Mouse (Mus musculus): Measurements from ENCODE around the gene Frmd4a. TPM values are rescaled to one million over a fixed set of nuclear protein-coding genes. Genes with fewer than 3 reads are reported as not detected.

Gene Frmd4a
- polyA plus RNA-seq, 1 experiment from 2014 or later = 39.5 TPM

DNA sequence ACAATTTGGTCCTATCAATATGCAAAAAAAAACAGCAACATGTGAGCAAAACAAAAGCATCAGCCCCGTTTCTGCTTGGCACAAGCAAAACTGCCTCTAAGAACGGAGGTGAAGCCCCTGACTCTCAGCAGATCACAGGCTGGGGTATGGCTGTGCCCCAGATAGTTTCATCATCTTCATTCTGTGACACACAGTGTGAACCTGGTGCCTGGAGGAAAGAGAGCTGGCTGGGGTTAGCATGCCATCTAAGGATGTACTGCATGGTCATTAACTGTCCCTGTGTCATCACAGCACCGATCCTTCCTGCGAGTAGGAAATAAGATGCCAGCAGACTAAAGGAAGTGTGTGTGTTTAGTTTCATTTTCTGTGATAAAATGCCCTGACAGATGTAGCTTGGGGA is 152.7 kb downstream of the Frmd4a start:
- Histone ChIP-seq H3K4me3 (no peak overlapping the region), H3K36me3 (ENCODE audit: poor library complexity, severe bottlenecking) (no peaks in the 10 kb centered on the region), H3K4me1 (peaks cover 16% of the 10 kb centered on the region), H3K27me3 (no peaks in the 10 kb centered on the region), H3K27ac (peak overlapping the region; percentile 26), H3K4me2 (no peak overlapping the region), H3K9me3 (replicated peaks) (no peaks in the 10 kb centered on the region), H3K9ac (no peak overlapping the region)
- 75% methylated on average over 4 of the region's 4 CpGs for WGBS
- no peak for ATAC-seq

DNA sequence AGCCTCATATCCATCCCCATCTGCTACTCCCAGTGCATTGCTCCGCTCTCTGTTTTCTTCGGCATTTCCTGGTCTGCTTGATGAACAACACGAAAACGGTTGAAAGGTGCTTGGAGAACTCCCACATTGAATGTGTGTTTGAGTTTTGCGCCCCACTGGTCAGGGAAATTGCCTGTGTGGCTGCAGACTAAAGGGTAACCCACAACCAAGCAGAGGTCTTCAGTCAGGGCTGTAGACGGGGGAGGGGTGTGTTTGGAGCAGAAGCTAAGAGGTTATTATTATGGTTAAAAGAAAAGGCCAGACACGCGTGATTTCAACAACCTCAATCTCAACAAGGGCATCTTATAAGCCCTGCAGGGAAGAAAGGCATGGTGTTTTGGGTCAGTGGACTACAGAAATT is 167.5 kb downstream of the Frmd4a start:
- WGBS = 79% methylated on average over 8 of the region's 8 CpGs
- no peaks in the 10 kb centered on the region for H3K27me3 ChIP-seq
- no peaks in the 10 kb centered on the region for H3K9me3 ChIP-seq (replicated peaks)
- H3K9ac ChIP-seq = no peak overlapping the region
- H3K4me1 ChIP-seq = 0 out of 2 replicates have a peak, but pooled peaks cover 3% of the 10 kb centered on the region
- H3K27ac ChIP-seq = no peak overlapping the region
- H3K4me3 ChIP-seq = no peak overlapping the region
- no peaks in the 10 kb centered on the region for H3K36me3 ChIP-seq (ENCODE audit: poor library complexity, severe bottlenecking)
- ATAC-seq = no peak
- H3K4me2 ChIP-seq = no peak overlapping the region

DNA sequence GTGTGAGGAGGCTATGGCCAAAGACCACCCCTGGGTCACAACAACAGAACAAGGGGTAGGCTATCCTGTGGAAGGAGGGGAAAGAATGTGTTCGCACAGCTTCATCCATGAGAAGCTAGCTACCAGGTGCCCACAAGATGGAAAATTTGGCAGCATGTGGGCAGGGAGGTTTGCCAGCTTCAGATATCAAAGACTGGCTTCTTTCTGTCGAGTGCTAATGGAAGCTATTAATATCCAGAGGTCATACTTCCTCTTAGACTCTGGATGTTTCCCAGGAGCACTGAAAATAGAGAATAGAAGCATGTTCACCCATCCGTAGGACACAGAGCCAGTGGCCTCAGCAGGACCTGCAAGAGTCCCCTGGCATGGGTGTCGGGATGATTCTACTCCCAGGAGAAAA is 170.0 kb downstream of the Frmd4a start:
- Histone ChIP-seq H3K9me3 (replicated peaks) (no peaks in the 10 kb centered on the region), H3K4me3 (no peak overlapping the region), H3K27ac (no peak overlapping the region), H3K36me3 (ENCODE audit: poor library complexity, severe bottlenecking) (no peaks in the 10 kb centered on the region), H3K4me1 (0 out of 2 replicates have a peak, but pooled peaks cover 3% of the 10 kb centered on the region), H3K27me3 (no peaks in the 10 kb centered on the region), H3K4me2 (no peak overlapping the region), H3K9ac (no peak overlapping the region)
- no peak for ATAC-seq
- WGBS = 74% methylated on average over 4 of the region's 4 CpGs

DNA sequence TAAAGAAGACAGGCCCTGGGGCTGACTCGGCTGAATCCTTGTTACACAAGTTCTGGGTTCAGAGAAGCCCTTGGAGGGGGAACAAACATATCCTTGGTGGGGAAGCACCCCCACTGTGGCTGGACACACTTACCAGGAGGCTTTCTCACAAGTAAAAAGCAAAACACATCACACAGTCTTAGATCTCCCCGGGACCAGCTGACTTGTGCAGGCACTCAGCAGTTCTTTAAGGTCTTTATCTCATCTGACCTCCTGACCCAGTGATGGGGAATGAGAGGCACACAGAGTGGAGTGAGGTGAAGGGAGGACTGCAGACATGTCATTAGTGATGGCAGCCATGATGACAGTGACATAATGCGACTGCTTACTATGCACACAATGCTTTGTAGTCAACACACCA is 170.8 kb downstream of the Frmd4a start:
- no peaks in the 10 kb centered on the region for H3K27me3 ChIP-seq
- peak; percentile 48; the same call in 1 of the 2 replicates for ATAC-seq
- H3K4me2 ChIP-seq = no peak overlapping the region
- 52% methylated on average over 3 of the region's 3 CpGs for WGBS
- H3K27ac ChIP-seq = no peak overlapping the region
- H3K36me3 ChIP-seq (ENCODE audit: poor library complexity, severe bottlenecking) = no peaks in the 10 kb centered on the region
- H3K9me3 ChIP-seq (replicated peaks) = no peaks in the 10 kb centered on the region
- H3K9ac ChIP-seq = no peak overlapping the region
- no peak overlapping the region for H3K4me3 ChIP-seq
- 0 out of 2 replicates have a peak, but pooled peaks cover 3% of the 10 kb centered on the region for H3K4me1 ChIP-seq

DNA sequence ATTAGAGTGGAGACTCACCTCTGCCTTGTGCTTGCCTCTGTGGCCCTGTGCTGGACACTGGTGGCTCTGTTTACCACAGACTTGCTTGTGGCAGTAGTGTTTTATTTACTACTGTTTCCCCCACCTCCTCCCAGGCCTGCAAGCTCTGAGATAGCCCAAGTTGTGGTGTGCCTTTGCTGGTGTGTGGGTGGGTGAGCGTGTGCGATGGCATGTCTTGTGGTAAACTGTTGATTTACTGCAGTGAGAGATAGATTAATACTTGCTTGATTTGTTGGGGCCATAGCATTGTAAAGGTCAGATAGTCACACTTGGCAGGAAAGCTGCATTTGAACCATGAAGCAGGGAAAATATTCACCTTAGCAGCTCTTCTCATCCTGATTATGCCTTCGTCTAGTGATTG is 172.8 kb downstream of the Frmd4a start:
- ATAC-seq = no peak
- no peak overlapping the region for H3K27ac ChIP-seq
- H3K9me3 ChIP-seq (replicated peaks) = no peaks in the 10 kb centered on the region
- H3K27me3 ChIP-seq = no peaks in the 10 kb centered on the region
- no peak overlapping the region for H3K4me2 ChIP-seq
- H3K4me3 ChIP-seq = no peak overlapping the region
- no peak overlapping the region for H3K9ac ChIP-seq
- H3K4me1 ChIP-seq = peaks cover 8% of the 10 kb centered on the region; the same call in 1 of the 2 replicates
- WGBS = 92% methylated on average over 3 of the region's 3 CpGs
- H3K36me3 ChIP-seq (ENCODE audit: poor library complexity, severe bottlenecking) = no peaks in the 10 kb centered on the region

DNA sequence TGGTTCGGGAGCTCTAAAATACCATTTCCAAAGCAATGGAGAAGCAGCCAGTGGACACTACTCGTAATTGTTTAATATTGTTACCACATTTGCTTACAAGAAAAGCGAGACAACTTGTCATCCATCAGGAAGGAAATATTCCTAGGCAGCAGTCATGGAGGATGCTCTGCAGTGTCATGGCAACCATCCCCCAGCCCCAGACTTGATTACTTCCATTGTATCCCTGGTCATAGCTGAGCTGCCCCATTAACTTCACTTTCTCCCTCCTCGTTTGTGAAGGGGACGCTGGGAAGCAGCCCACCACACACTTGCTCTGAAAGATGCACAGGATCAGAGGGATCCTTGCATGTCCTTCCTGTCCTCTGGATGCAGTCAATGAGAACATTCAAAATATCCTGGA is 173.5 kb downstream of the Frmd4a start:
- no peak overlapping the region for H3K4me2 ChIP-seq
- H3K9me3 ChIP-seq (replicated peaks) = no peaks in the 10 kb centered on the region
- H3K4me1 ChIP-seq = peaks cover 8% of the 10 kb centered on the region; the same call in 1 of the 2 replicates
- ATAC-seq = no peak
- H3K27ac ChIP-seq = no peak overlapping the region
- no peaks in the 10 kb centered on the region for H3K27me3 ChIP-seq
- H3K36me3 ChIP-seq (ENCODE audit: poor library complexity, severe bottlenecking) = no peaks in the 10 kb centered on the region
- no peak overlapping the region for H3K4me3 ChIP-seq
- 59% methylated on average over 5 of the region's 5 CpGs for WGBS
- no peak overlapping the region for H3K9ac ChIP-seq

DNA sequence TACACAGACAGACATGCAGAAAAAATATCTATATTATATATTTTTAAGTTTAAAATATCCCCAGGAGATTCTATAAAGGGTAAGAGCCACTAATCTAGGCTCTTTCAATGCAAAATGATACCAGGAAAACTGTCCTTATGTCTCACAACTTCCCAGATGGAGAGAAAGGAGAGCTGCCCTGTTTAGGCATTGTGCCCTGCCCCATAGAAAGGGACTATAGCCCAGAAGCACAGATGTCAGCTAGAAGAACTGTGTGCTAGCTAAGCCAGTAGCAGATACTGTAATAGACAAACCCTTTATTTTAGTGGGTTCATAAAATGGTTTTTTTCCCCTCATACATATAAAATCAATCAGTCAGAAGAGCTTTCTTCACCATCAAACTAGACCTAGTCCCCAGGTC is 175.7 kb downstream of the Frmd4a start:
- H3K4me2 ChIP-seq = no peak overlapping the region
- no peaks in the 10 kb centered on the region for H3K9me3 ChIP-seq (replicated peaks)
- no peak overlapping the region for H3K9ac ChIP-seq
- no peaks in the 10 kb centered on the region for H3K36me3 ChIP-seq (ENCODE audit: poor library complexity, severe bottlenecking)
- peaks cover 7% of the 10 kb centered on the region; the same call in 1 of the 2 replicates for H3K4me1 ChIP-seq
- H3K27me3 ChIP-seq = no peaks in the 10 kb centered on the region
- no peak overlapping the region for H3K4me3 ChIP-seq
- no peak overlapping the region for H3K27ac ChIP-seq
- ATAC-seq = no peak

DNA sequence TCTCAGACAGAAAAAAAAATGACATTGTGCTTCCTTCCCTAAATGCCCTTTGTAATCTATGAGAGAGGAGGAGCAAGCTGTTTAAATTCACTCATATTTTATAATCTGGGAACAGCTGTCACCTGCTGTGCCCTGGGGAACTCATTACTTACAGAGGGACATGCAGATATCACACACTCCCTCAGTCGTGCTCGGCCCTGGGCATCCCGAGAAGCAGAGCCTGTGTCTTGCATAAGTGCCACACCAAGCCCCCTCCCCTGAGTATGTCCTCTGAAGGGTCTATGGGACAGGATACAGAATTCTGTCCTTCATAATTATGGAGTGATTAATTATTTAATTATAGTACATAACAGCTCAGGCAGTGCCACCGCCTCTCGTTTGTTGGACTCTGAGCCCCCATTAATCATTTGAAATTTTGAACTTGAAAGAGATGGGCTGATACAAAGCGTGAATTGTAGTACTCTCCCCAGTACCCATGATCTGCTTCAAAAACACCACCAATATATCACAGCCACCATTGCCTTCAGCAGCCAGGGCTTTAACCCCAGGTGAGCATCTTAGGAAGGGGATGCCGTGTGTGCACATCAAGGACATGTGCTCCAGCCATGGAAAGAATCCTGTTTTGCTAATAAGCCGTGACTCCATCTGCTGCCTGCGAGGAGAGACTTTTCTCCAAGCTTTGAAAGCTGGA is 177.0 kb downstream of the Frmd4a start:
- no peaks in the 10 kb centered on the region for H3K36me3 ChIP-seq (ENCODE audit: poor library complexity, severe bottlenecking)
- peaks cover 5% of the 10 kb centered on the region; the same call in 1 of the 2 replicates for H3K4me1 ChIP-seq
- no peaks in the 10 kb centered on the region for H3K9me3 ChIP-seq (replicated peaks)
- 65% methylated on average over 9 of the region's 9 CpGs for WGBS
- no peak overlapping the region for H3K27ac ChIP-seq
- H3K4me3 ChIP-seq = no peak overlapping the region
- H3K27me3 ChIP-seq = no peaks in the 10 kb centered on the region
- no peak overlapping the region for H3K4me2 ChIP-seq
- no peak overlapping the region for H3K9ac ChIP-seq
- ATAC-seq = no peak

DNA sequence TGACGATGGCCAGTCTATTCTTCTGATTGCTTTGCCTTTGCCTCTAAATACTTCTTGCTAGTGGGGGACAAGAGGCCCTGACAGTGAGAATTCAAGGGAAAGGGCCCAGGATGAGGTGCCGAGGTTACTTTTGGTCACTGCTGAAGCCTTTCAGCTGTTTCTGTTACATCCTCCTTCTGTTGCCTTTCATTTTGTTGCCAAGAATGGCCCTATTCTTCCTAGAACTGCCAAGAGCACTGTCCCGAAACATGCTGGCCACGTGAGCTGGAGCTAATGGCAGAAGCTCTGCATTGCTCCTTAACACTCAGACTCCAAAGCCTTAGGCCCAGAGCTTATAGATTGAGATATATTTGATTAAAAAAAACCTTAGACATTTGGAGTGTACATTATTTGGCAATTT is 178.5 kb downstream of the Frmd4a start:
- ATAC-seq = no peak
- Histone ChIP-seq H3K36me3 (ENCODE audit: poor library complexity, severe bottlenecking) (no peaks in the 10 kb centered on the region), H3K4me2 (no peak overlapping the region), H3K9ac (no peak overlapping the region), H3K27me3 (no peaks in the 10 kb centered on the region), H3K4me1 (peaks cover 5% of the 10 kb centered on the region; the same call in 1 of the 2 replicates), H3K4me3 (no peak overlapping the region), H3K9me3 (replicated peaks) (no peaks in the 10 kb centered on the region), H3K27ac (no peak overlapping the region)
- 88% methylated on average over 4 of the region's 4 CpGs for WGBS

DNA sequence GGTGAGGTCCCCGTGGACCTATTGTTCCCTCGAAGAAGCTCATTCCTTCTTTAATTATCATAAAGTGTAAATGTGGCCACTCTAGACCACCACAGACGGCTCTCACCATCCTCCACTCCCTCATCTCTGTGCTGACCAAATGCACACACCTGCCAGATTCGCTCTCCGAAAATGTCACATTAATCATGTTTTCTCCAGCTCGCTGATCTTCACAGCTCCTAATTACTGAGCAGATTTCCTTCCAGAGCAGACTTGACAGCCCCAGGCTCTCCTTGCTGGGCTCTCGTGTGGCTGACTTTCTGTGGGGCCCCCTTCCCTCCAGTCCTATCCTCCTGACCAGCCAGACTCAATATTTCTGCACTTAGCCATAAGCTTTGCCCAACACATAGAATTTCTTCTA is 191.7 kb downstream of the Frmd4a start:
- Histone ChIP-seq H3K36me3 (ENCODE audit: poor library complexity, severe bottlenecking) (no peaks in the 10 kb centered on the region), H3K9ac (no peak overlapping the region), H3K27me3 (no peaks in the 10 kb centered on the region), H3K4me2 (no peak overlapping the region), H3K27ac (peak overlapping the region; percentile 51), H3K4me1 (peaks cover 6% of the 10 kb centered on the region; the same call in 1 of the 2 replicates), H3K9me3 (replicated peaks) (no peaks in the 10 kb centered on the region), H3K4me3 (no peak overlapping the region)
- WGBS = 40% methylated on average over 7 of the region's 7 CpGs
- ATAC-seq = peak; percentile 51; the same call in 1 of the 2 replicates

DNA sequence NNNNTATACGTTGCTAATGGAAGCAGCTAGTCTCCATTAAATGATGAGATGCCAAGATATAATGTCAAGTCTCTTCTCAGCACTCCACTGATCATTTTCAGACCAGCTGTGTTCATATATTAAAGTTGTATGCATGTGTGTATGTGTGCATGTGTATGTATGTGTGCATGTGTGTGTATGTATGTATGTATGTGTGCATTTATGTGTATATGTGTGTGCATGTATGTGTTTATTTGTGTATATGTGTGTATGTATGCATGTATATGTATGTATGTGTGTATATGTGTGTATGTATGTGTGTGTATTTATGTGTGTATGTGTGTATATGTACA is 204.9 kb downstream of the Frmd4a start:
- peak; percentile 44; the same call in 1 of the 2 replicates for ATAC-seq
- H3K27me3 ChIP-seq = no peaks in the 10 kb centered on the region
- H3K36me3 ChIP-seq (ENCODE audit: poor library complexity, severe bottlenecking) = no peaks in the 10 kb centered on the region
- no peak overlapping the region for H3K9ac ChIP-seq
- H3K9me3 ChIP-seq (replicated peaks) = no peaks in the 10 kb centered on the region
- H3K4me2 ChIP-seq = no peak overlapping the region
- no peak overlapping the region for H3K4me3 ChIP-seq
- H3K27ac ChIP-seq = no peak overlapping the region
- peaks cover 20% of the 10 kb centered on the region for H3K4me1 ChIP-seq
- WGBS = 0% methylated on average over 1 of the region's 1 CpGs

DNA sequence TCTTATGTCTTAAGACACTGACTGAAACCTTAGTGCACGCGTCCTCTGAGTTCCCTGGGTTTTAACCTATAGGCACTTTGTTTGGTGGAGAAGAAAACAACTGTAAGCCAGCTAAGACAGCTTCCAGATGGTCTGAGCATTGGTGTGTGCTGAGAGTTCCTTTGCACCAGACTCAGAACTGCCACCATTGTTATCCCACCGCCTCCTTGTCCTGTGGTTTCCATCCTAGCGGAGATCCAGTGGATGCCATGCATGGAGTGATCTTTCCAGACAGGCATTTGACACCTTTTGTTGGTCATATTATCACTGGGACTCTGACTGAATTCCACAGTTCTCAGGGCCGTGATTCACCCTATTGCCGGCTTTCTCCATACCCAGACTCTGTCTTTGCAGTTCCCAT is 205.8 kb downstream of the Frmd4a start:
- no peaks in the 10 kb centered on the region for H3K27me3 ChIP-seq
- H3K27ac ChIP-seq = no peak overlapping the region
- ATAC-seq = no peak
- H3K9me3 ChIP-seq (replicated peaks) = no peaks in the 10 kb centered on the region
- H3K4me1 ChIP-seq = peaks cover 27% of the 10 kb centered on the region
- WGBS = 91% methylated on average over 6 of the region's 6 CpGs
- no peak overlapping the region for H3K9ac ChIP-seq
- no peak overlapping the region for H3K4me3 ChIP-seq
- H3K4me2 ChIP-seq = no peak overlapping the region
- no peaks in the 10 kb centered on the region for H3K36me3 ChIP-seq (ENCODE audit: poor library complexity, severe bottlenecking)

All from forebrain, embryonic 13.5 days (tissue).